Mouse (Mus musculus) adrenal gland, postnatal 36 days (tissue): ENCODE results near the gene Gm28053. TPM values are rescaled to one million over a fixed set of nuclear protein-coding genes. Genes with fewer than 3 reads are reported as not detected.

Source experiments
- total RNA-seq, 2 experiments: library from RNA; stranded (reverse); gene quantifications; 2 replicates each; pipeline ENCODE4 v1.2.3; 2021

Gene Gm28053
- total RNA-seq, 2 experiments from 2014 or later, result 2.9 to 3.3 TPM

Other genes with a start within 250 kb of the Gm28053 start
- 10 to 100 TPM; 61.8 to 63.3 TPM for gene Atp6v0e2, start 181.0 kb upstream of the Gm28053 start, total RNA-seq
- 10 to 100 TPM; 26.0 to 49.9 TPM for gene Lrrc61, start 163.8 kb upstream of the Gm28053 start, total RNA-seq
- 10 to 100 TPM; 52.7 to 77.5 TPM for gene Rarres2, start 145.8 kb upstream of the Gm28053 start, total RNA-seq
- not detected for gene Gm45021, start 129.0 kb upstream of the Gm28053 start, total RNA-seq
- gene Repin1, start 124.7 kb upstream of the Gm28053 start, total RNA-seq, result 10 to 100 TPM; 48.5 to 50.5 TPM
- not detected for gene Gm44965, start 124.7 kb upstream of the Gm28053 start, total RNA-seq
- gene Zfp775, start 116.5 kb upstream of the Gm28053 start, total RNA-seq, result 1 to 10 TPM; 6.8 to 9.5 TPM
- gene AI854703, start 91.8 kb upstream of the Gm28053 start, total RNA-seq, result 1 to 10 TPM; 1.5 to 1.6 TPM
- gene Gimap8, start 71.4 kb upstream of the Gm28053 start, total RNA-seq, result 10 to 100 TPM in 1 of 2 experiments, 1 to 10 TPM in 1; 9.9 to 15.7 TPM
- 1 to 10 TPM; 4.4 to 7.1 TPM for gene Gimap9, start 42.5 kb upstream of the Gm28053 start, total RNA-seq
- 10 to 100 TPM; 41.2 to 60.8 TPM for gene Gimap4, start 34.1 kb upstream of the Gm28053 start, total RNA-seq
- gene Gimap6, start 10.4 kb upstream of the Gm28053 start, total RNA-seq, result 10 to 100 TPM; 55.3 to 73.5 TPM
- under 1 TPM in 1 of 2 experiments, not detected in 1; 0.53 TPM for gene Gimap7, start within 50 bp of the Gm28053 start, total RNA-seq
- 10 to 100 TPM; 10.8 to 15.4 TPM for gene Gimap1, start 20.4 kb downstream of the Gm28053 start, total RNA-seq
- 10 to 100 TPM; 13.3 to 18.2 TPM for gene Gimap5, start 27.6 kb downstream of the Gm28053 start, total RNA-seq
- gene Gimap3, start 52.2 kb downstream of the Gm28053 start, total RNA-seq, result 1 to 10 TPM; 2.9 to 8.5 TPM
- 100 to 1,000 TPM; 293 to 327 TPM for gene Tmem176a, start 122.3 kb downstream of the Gm28053 start, total RNA-seq
- gene Tmem176b, start 122.9 kb downstream of the Gm28053 start, total RNA-seq, result 100 to 1,000 TPM; 506 to 589 TPM
- not detected for gene Aoc1, start 154.3 kb downstream of the Gm28053 start, total RNA-seq
- gene 1600015I10Rik, start 211.3 kb downstream of the Gm28053 start, total RNA-seq, result not detected